In genomic region chr11:23565761-23566160, GRCm38 (mm10) we compare ENCODE assay signal across 9 mouse cellular contexts. TPM values are rescaled to one million over a fixed set of nuclear protein-coding genes. Genes with fewer than 3 reads are reported as not detected.
DNase-seq lines count a peak whose midpoint lies in the region; ATAC-seq and TF ChIP-seq lines count a peak whose summit lies in the region.
"Had no signal": no experiment of that assay in that cellular context is flagged by ENCODE, and none has a peak within 500 bp of the region (broad histone marks: within the 10 kb centered on the region; RNA-seq: fewer than 3 reads in every experiment).

No protein-coding gene starts in this region.

- no peak overlapping the region for H3K9ac ChIP-seq in liver, postnatal 0 days (replicated peaks)
- H3K9ac ChIP-seq: embryonic facial prominence, embryonic 15.5 days had no signal

- H3K4me2 ChIP-seq in liver, postnatal 0 days (ENCODE audit: low read depth, low read length): no peak overlapping the region
- H3K4me2 ChIP-seq: embryonic facial prominence, embryonic 15.5 days had no signal

- no peak overlapping the region for H3K4me3 ChIP-seq in liver, postnatal 0 days (ENCODE audit: low read depth, low read length)
- H3K4me3 ChIP-seq: embryonic facial prominence, embryonic 15.5 days had no signal

- H3K4me1 ChIP-seq in liver, postnatal 0 days (ENCODE audit: insufficient read depth): no peaks in the 10 kb centered on the region
- H3K4me1 ChIP-seq: embryonic facial prominence, embryonic 15.5 days had no signal

- H3K27ac ChIP-seq in liver, postnatal 0 days (ENCODE audit: low read depth): no peak overlapping the region
- H3K27ac ChIP-seq: embryonic facial prominence, embryonic 15.5 days had no signal

- peak; percentile 90 for TF ChIP-seq CTCF in liver, postnatal 0 days (IDR thresholded peaks at IDR 0.05; ENCODE audit: low read depth)

- H3K27me3 ChIP-seq in liver, postnatal 0 days (ENCODE audit: insufficient read depth, low read length): no peaks in the 10 kb centered on the region
- H3K27me3 ChIP-seq: embryonic facial prominence, embryonic 15.5 days had no signal

- 59% methylated on average over 6 of the region's 6 CpGs for WGBS in liver, postnatal 0 days (ENCODE audit: insufficient replicate concordance)

- H3K36me3 ChIP-seq in liver, postnatal 0 days (replicated peaks; ENCODE audit: insufficient read depth, low read length): peaks cover under 1% of the 10 kb centered on the region

- DNase-seq in B cell, adult 2 months: peak; percentile 78 to 79
- DNase-seq in adrenal gland, postnatal 4 days (ENCODE audit: low spot score in 2 of 2): peak; percentile 19 to 58
- DNase-seq in heart, postnatal 10 days: peak; percentile 65 to 87
- peak; percentile 87 to 88 for DNase-seq in kidney, postnatal 4 days
- peak; percentile 81 for DNase-seq in liver, postnatal 0 days
- peak; percentile 23 to 33 for DNase-seq in thymus, adult 18-20 months

- intact Hi-C loops in heart, postnatal 10 days (cut with DNase I): loop anchor here (2.0 kb wide), 1 partner anchor 67 kb away; the partner anchor contains the start of gene Ahsa2

- no peaks in the 10 kb centered on the region for H3K9me3 ChIP-seq in liver, postnatal 0 days (ENCODE audit: low read length)
- H3K9me3 ChIP-seq: embryonic facial prominence, embryonic 15.5 days had no signal

- no peak for TF ChIP-seq EP300 in liver, postnatal 0 days (IDR thresholded peaks at IDR 0.05; ENCODE audit: low read depth)

- peak; percentile 76 for ATAC-seq in erythroid progenitor cell, adult 5-6 weeks (replicated peaks; ENCODE audit: low FRiP score, poor library complexity, severe bottlenecking)
- peak; percentile 51; the same call in 1 of the 2 replicates for ATAC-seq in liver, postnatal 0 days
- ATAC-seq in neutrophil, adult 5-6 weeks (ENCODE audit: extremely low read depth, insufficient number of reproducible peaks, low FRiP score, poor library complexity, severe bottlenecking): peak; percentile 83

RNA-seq across cellular contexts. Expression of gene 1700093K21Rik, which starts 44.8 kb away (rescaled TPM):
- total RNA-seq in adrenal gland, postnatal 4 days (2021): not detected
- not detected in 2 replicates for total RNA-seq in erythroid progenitor cell, adult 5-6 weeks (2015; ENCODE audit: low replicate concordance)
- total RNA-seq in erythroid progenitor cell, adult 5-6 weeks (2017; ENCODE audit: low replicate concordance): not detected in 2 replicates
- not detected for total RNA-seq in heart, postnatal 10 days (2021)
- polyA plus RNA-seq in liver, postnatal 0 days (2015; fragmentation: Nextera tagmentation; extraction: Ambion mirVana): 0.12 TPM in 1 of 2 replicates, not detected in the other
- not detected in 2 replicates for total RNA-seq in neutrophil, adult 5-6 weeks (2017)

Comparison
In these comparisons a context has a peak if more than half of its experiments do, and no peak if none do; other contexts are left out.
1. DNase-seq: peak in every context shown above with its lines; median percentile 88 in kidney, postnatal 4 days; 81 in liver, postnatal 0 days; 78 in B cell, adult 2 months; 76 in heart, postnatal 10 days; 38 in adrenal gland, postnatal 4 days; 28 in thymus, adult 18-20 months.